Mouse (Mus musculus) lung, postnatal 0 days (tissue): ENCODE data around the gene Ptpn11. TPM values are rescaled to one million over a fixed set of nuclear protein-coding genes. Genes with fewer than 3 reads are reported as not detected.
"Not testable (repeated sequence)": the region's sequence is repeated elsewhere in the genome, so short reads cannot be mapped to it uniquely, and the experiment has no call there.

Source experiments
- ATAC-seq: fragments of 200-750 bp; cut with Nextera tagmentation; 2 replicates; pipeline ENCODE4 v1.8.0; 2017; ENCODE audit warnings: moderate library complexity
- DNase-seq: peaks from one replicate; pipeline ENCODE4 v3.0.0-alpha.2; 2016; ENCODE audit warnings: low spot score
- H3K27ac ChIP-seq: fragments of 300-500 bp; sonication (generic); 2 replicates; pipeline ENCODE4 v1.5.1; 2014; ENCODE audit warnings: antibody characterized with exemption, mild to moderate bottlenecking, low read length, mixed read lengths
- H3K27me3 ChIP-seq: fragments of 300-500 bp; sonication (generic); replicated peaks from 2 replicates; pipeline ENCODE4 v1.6.1; 2014; ENCODE audit warnings: low read length, mixed read lengths; ENCODE audit not compliant: insufficient read depth
- H3K36me3 ChIP-seq: fragments of 300-500 bp; sonication (generic); 2 replicates; pipeline ENCODE4 v1.6.1; 2014; ENCODE audit warnings: low read length, mixed read lengths; ENCODE audit not compliant: insufficient read depth
- H3K4me1 ChIP-seq: fragments of 300-500 bp; sonication (generic); 2 replicates; pipeline ENCODE4 v1.6.1; 2014; ENCODE audit warnings: antibody characterized with exemption, low read depth, low read length, mixed read lengths; ENCODE audit not compliant: insufficient read depth
- H3K4me2 ChIP-seq: fragments of 300-500 bp; sonication (generic); replicated peaks from 2 replicates; pipeline ENCODE4 v1.6.1; 2014; ENCODE audit warnings: low read depth, mild to moderate bottlenecking, low read length, moderate library complexity, mixed read lengths
- H3K4me3 ChIP-seq: fragments of 300-500 bp; sonication (generic); 2 replicates; pipeline ENCODE4 v1.5.1; 2014; ENCODE audit warnings: low read depth, low read length
- H3K9ac ChIP-seq: fragments of 300-500 bp; sonication (generic); replicated peaks from 2 replicates; pipeline ENCODE4 v1.6.1; 2014; ENCODE audit warnings: low read depth, mild to moderate bottlenecking
- H3K9me3 ChIP-seq: fragments of 300-500 bp; sonication (generic); 2 replicates; pipeline ENCODE4 v1.6.1; 2016; ENCODE audit warnings: low read length, mixed read lengths
- CTCF ChIP-seq: IDR thresholded peaks from 2 replicates; pipeline ENCODE4 v1.5.1; 2016; ENCODE audit warnings: antibody characterized with exemption, mild to moderate bottlenecking
- EP300 ChIP-seq: IDR thresholded peaks from 2 replicates; pipeline ENCODE4 v1.6.1; 2016; ENCODE audit warnings: antibody characterized with exemption, mild to moderate bottlenecking, control low read depth
- WGBS: fragments of 180-500 bp; shearing (Covaris S2); extraction: QIAGEN DNeasy Blood & Tissue Kit; methylation state at CpG from one replicate; pipeline ENCODE4 v1.1.7; 2014; 5-methylcytosine and 5-hydroxymethylcytosine counted together
- polyA plus RNA-seq: library from polyadenylated mRNA; unstranded; fragments of >200 nt; fragmentation: Nextera tagmentation; extraction: Ambion mirVana; gene quantifications from 2 replicates; pipeline ENCODE4 v1.2.1, GENCODE M21; 2015

Gene Ptpn11
- polyA plus RNA-seq, 1 experiment from 2014 or later: 19.7 TPM

GRCm38 (mm10) chr5:121230811-121231210 is 39.6 kb upstream of the Ptpn11 start:
- H3K4me3 ChIP-seq: no peak overlapping the region
- ATAC-seq (no peak), DNase-seq (no peak)
- no peak overlapping the region for H3K9ac ChIP-seq
- no peaks in the 10 kb centered on the region for H3K4me1 ChIP-seq
- H3K9me3 ChIP-seq: no peaks in the 10 kb centered on the region
- TF ChIP-seq CTCF: no peak
- TF ChIP-seq EP300: no peak
- no peaks in the 10 kb centered on the region for H3K27me3 ChIP-seq
- H3K27ac ChIP-seq: no peak overlapping the region
- no peaks in the 10 kb centered on the region for H3K36me3 ChIP-seq
- 70% methylated on average over 9 of the region's 9 CpGs for WGBS
- H3K4me2 ChIP-seq: no peak overlapping the region

- H3K4me1 ChIP-seq: no peaks in the 10 kb centered on the region
- WGBS: 92% methylated on average over 2 of the region's 2 CpGs
- no peak for ATAC-seq
These were observed 38.0 kb upstream of the Ptpn11 start for GRCm38 (mm10) chr5:121229182-121229581.

GRCm38 (mm10) chr5:121227330-121227729 is 36.1 kb upstream of the Ptpn11 start:
- not testable (repeated sequence) for H3K9ac ChIP-seq, H3K27ac ChIP-seq, H3K9me3 ChIP-seq, H3K4me1 ChIP-seq, H3K4me2 ChIP-seq, H3K27me3 ChIP-seq, DNase-seq, H3K4me3 ChIP-seq, H3K36me3 ChIP-seq, ATAC-seq
- WGBS: 81% methylated on average over 1 of the region's 1 CpGs

More at GRCm38 (mm10) chr5:121229182-121229581, 38.0 kb upstream of the Ptpn11 start:
- DNase-seq: no peak
- Histone ChIP-seq H3K27ac (no peak overlapping the region), H3K9ac (no peak overlapping the region), H3K4me2 (no peak overlapping the region), H3K27me3 (no peaks in the 10 kb centered on the region), H3K36me3 (no peaks in the 10 kb centered on the region), H3K4me3 (no peak overlapping the region), H3K9me3 (no peaks in the 10 kb centered on the region)
- TF ChIP-seq EP300: no peak
- TF ChIP-seq CTCF: no peak

GRCm38 (mm10) chr5:121226845-121227244 is 35.6 kb upstream of the Ptpn11 start:
- Histone ChIP-seq H3K9me3 (no peaks in the 10 kb centered on the region), H3K36me3 (no peaks in the 10 kb centered on the region), H3K4me1 (no peaks in the 10 kb centered on the region), H3K4me3 (no peak overlapping the region), H3K4me2 (no peak overlapping the region), H3K27ac (no peak overlapping the region), H3K9ac (no peak overlapping the region), H3K27me3 (no peaks in the 10 kb centered on the region)
- ATAC-seq (no peak), DNase-seq (no peak)
- WGBS: 78% methylated on average over 4 of the region's 4 CpGs
- TF ChIP-seq CTCF (no peak), EP300 (no peak)

GRCm38 (mm10) chr5:121226406-121226805 is 35.2 kb upstream of the Ptpn11 start:
- Histone ChIP-seq H3K4me1 (no peaks in the 10 kb centered on the region), H3K9ac (no peak overlapping the region), H3K36me3 (no peaks in the 10 kb centered on the region), H3K4me3 (no peak overlapping the region), H3K9me3 (no peaks in the 10 kb centered on the region), H3K27ac (no peak overlapping the region), H3K4me2 (no peak overlapping the region), H3K27me3 (no peaks in the 10 kb centered on the region)
- DNase-seq (no peak), ATAC-seq (no peak)
- 58% methylated on average over 3 of the region's 3 CpGs for WGBS
- TF ChIP-seq CTCF (no peak), EP300 (no peak)

GRCm38 (mm10) chr5:121225854-121226253 is 34.7 kb upstream of the Ptpn11 start:
- Histone ChIP-seq H3K9me3 (no peaks in the 10 kb centered on the region), H3K27ac (no peak overlapping the region), H3K4me3 (no peak overlapping the region), H3K4me1 (no peaks in the 10 kb centered on the region), H3K27me3 (no peaks in the 10 kb centered on the region), H3K4me2 (no peak overlapping the region), H3K36me3 (no peaks in the 10 kb centered on the region), H3K9ac (no peak overlapping the region)
- TF ChIP-seq CTCF (no peak), EP300 (no peak)
- WGBS: 76% methylated on average over 2 of the region's 2 CpGs
- ATAC-seq (no peak), DNase-seq (no peak)

GRCm38 (mm10) chr5:121224856-121225255 is 33.7 kb upstream of the Ptpn11 start:
- H3K9ac ChIP-seq: no peak overlapping the region
- DNase-seq (no peak), ATAC-seq (no peak)
- no peaks in the 10 kb centered on the region for H3K4me1 ChIP-seq
- H3K36me3 ChIP-seq: no peaks in the 10 kb centered on the region
- no peak overlapping the region for H3K4me2 ChIP-seq
- WGBS: 88% methylated on average over 3 of the region's 3 CpGs
- H3K27ac ChIP-seq: no peak overlapping the region
- no peaks in the 10 kb centered on the region for H3K27me3 ChIP-seq
- no peak overlapping the region for H3K4me3 ChIP-seq
- H3K9me3 ChIP-seq: no peaks in the 10 kb centered on the region
- TF ChIP-seq EP300 (no peak), CTCF (no peak)

- DNase-seq, H3K36me3 ChIP-seq, ATAC-seq, H3K4me3 ChIP-seq, H3K9me3 ChIP-seq, H3K27me3 ChIP-seq, H3K27ac ChIP-seq, H3K9ac ChIP-seq, H3K4me2 ChIP-seq, H3K4me1 ChIP-seq: not testable (repeated sequence)
- 87% methylated on average over 4 of the region's 4 CpGs for WGBS
These were observed 32.8 kb upstream of the Ptpn11 start for GRCm38 (mm10) chr5:121224020-121224419.
